19 mouse cellular contexts compared by ENCODE assay signal in genomic region chr7:132992967-132993615, GRCm38 (mm10).
DNase-seq lines count a peak whose midpoint lies in the region; TF ChIP-seq lines count a peak whose summit lies in the region.
"Had no signal": no experiment of that assay in that cellular context is flagged by ENCODE, and none has a peak within 500 bp of the region (broad histone marks: within the 10 kb centered on the region; RNA-seq: fewer than 3 reads in every experiment).

No protein-coding gene starts in this region.

- peak; percentile 80 for DNase-seq in gastrocnemius, adult 2 months
- no peak for DNase-seq in gastrocnemius, postnatal 10 days
- DNase-seq in retina, postnatal 1 day, result peak; percentile 66
- DNase-seq in retina, embryonic 14.5 days (ENCODE audit: low spot score), result no peak
- DNase-seq in gastrocnemius, postnatal 25 days, result peak; percentile 67
- peak; percentile 89 for DNase-seq in skeletal muscle tissue, adult 2 months (ENCODE audit: low read depth, low spot score)
- no peak for DNase-seq in layer of hippocampus, postnatal 25 days (ENCODE audit: extremely low spot score in 1 of 2, low spot score in 1 of 2)
- no peak for DNase-seq in layer of hippocampus, adult 9-10 months (ENCODE audit: low spot score)
- DNase-seq: adrenal gland, postnatal 36 days; cerebellum, postnatal 10 days; forebrain, postnatal 0 days; lung, postnatal 4 days; right cerebral cortex, postnatal 25 days; thymus, adult 2 months; thymus, postnatal 4 days had no signal

- intact Hi-C loops in gastrocnemius, adult 2 months (cut with DNase I), result loop anchor here (5.0 kb wide), 2 partner anchors 181 to 321 kb away; partner anchors contain the start of gene Fam53b

- TF ChIP-seq CTCF in gastrocnemius, adult 2 months (IDR thresholded peaks at IDR 0.05), result no peak

- H3K27ac ChIP-seq in gastrocnemius, adult 2 months, result peak overlapping the region; percentile 96
- H3K27ac ChIP-seq: embryonic facial prominence, embryonic 13.5 days; hindbrain, embryonic 10.5 days; hindbrain, postnatal 0 days; layer of hippocampus, adult 2 months had no signal

- no peak overlapping the region; the same call in 1 of the 2 replicates for H3K4me3 ChIP-seq in gastrocnemius, adult 2 months
- H3K4me3 ChIP-seq: embryonic facial prominence, embryonic 13.5 days; hindbrain, embryonic 10.5 days; layer of hippocampus, adult 2 months had no signal

Comparison
In these comparisons a context has a peak if more than half of its experiments do, and no peak if none do; other contexts are left out.
1. DNase-seq: peak in gastrocnemius, adult 2 months (single experiment), retina, postnatal 1 day (single experiment), gastrocnemius, postnatal 25 days (single experiment) and skeletal muscle tissue, adult 2 months (single experiment); none in gastrocnemius, postnatal 10 days (single experiment), retina, embryonic 14.5 days (single experiment), layer of hippocampus, postnatal 25 days (0 of 2) and layer of hippocampus, adult 9-10 months (single experiment).